Mouse (Mus musculus) spleen, postnatal 36 days (tissue): ENCODE measurements around the gene Ugt1a7c.

Experiments used
- DNase-seq, 2 experiments: peaks; one replicate each; pipeline ENCODE4 v3.0.0; 2022; ENCODE audit warnings: low spot score in 2 of 2, mixed read lengths in 1 of 2

The Ugt1a7c gene

GRCm38 (mm10) chr1:88192136-88192535 lies 97.3 kb downstream of the Ugt1a7c start:
- no peak for DNase-seq

GRCm38 (mm10) chr1:88195687-88196086 lies 100.8 kb downstream of the Ugt1a7c start:
- no peak for DNase-seq

GRCm38 (mm10) chr1:88197443-88197842 lies 102.6 kb downstream of the Ugt1a7c start:
- no peak for DNase-seq

GRCm38 (mm10) chr1:88199996-88200395 lies 105.1 kb downstream of the Ugt1a7c start:
- DNase-seq, result no peak

- DNase-seq, result no peak
Observed at GRCm38 (mm10) chr1:88200456-88200855, 105.6 kb downstream of the Ugt1a7c start, which contains the start of gene Ugt1a2. Ugt1a2 (plus strand) TSS chr1:88200601.

- peak; percentile 72 to 76 for DNase-seq
Observed at GRCm38 (mm10) chr1:88205294-88205922, 110.5 kb downstream of the Ugt1a7c start, which contains the start of gene Dnajb3. Dnajb3 (minus strand) TSS chr1:88205782.

- peak; percentile 9 to 53 for DNase-seq
Observed at GRCm38 (mm10) chr1:88206843-88207479, 112.1 kb downstream of the Ugt1a7c start.

GRCm38 (mm10) chr1:88211812-88212211 lies 117.0 kb downstream of the Ugt1a7c start, which contains the start of gene Ugt1a1:
Ugt1a1 (plus strand) TSS chr1:88211959.
- peak; percentile 4 to 12 for DNase-seq

GRCm38 (mm10) chr1:88212341-88213045 lies 117.6 kb downstream of the Ugt1a7c start:
- DNase-seq, result peak in 1 of 2 experiments; percentile 2

- no peak for DNase-seq
Observed at GRCm38 (mm10) chr1:88213061-88213460, 118.2 kb downstream of the Ugt1a7c start.

GRCm38 (mm10) chr1:88213766-88214461 lies 119.1 kb downstream of the Ugt1a7c start:
- DNase-seq, result peak; percentile 10 to 11

GRCm38 (mm10) chr1:88214462-88214952 lies 119.6 kb downstream of the Ugt1a7c start:
- no peak for DNase-seq

GRCm38 (mm10) chr1:88215466-88216380 lies 120.9 kb downstream of the Ugt1a7c start:
- peak in 1 of 2 experiments; percentile 8 for DNase-seq

GRCm38 (mm10) chr1:88216551-88216950 lies 121.7 kb downstream of the Ugt1a7c start:
- no peak for DNase-seq

- DNase-seq, result peak in 1 of 2 experiments; percentile 5
Observed at GRCm38 (mm10) chr1:88217144-88217543, 122.3 kb downstream of the Ugt1a7c start.

GRCm38 (mm10) chr1:88217576-88217975 lies 122.7 kb downstream of the Ugt1a7c start:
- DNase-seq, result peak in 1 of 2 experiments; percentile 5

- DNase-seq, result peak in 1 of 2 experiments; percentile 11
Observed at GRCm38 (mm10) chr1:88218051-88218450, 123.2 kb downstream of the Ugt1a7c start.

GRCm38 (mm10) chr1:88218591-88218990 lies 123.7 kb downstream of the Ugt1a7c start:
- peak in 1 of 2 experiments; percentile 6 for DNase-seq

GRCm38 (mm10) chr1:88219054-88219453 lies 124.2 kb downstream of the Ugt1a7c start:
- DNase-seq, result peak in 1 of 2 experiments; percentile 9

GRCm38 (mm10) chr1:88220336-88220735 lies 125.5 kb downstream of the Ugt1a7c start:
- DNase-seq, result peak; percentile 10 to 22
